Mouse (Mus musculus) layer of hippocampus, adult 9-11 months (tissue): ENCODE measurements around the gene Ddx4.

Experiments
- DNase-seq: peaks from one replicate; pipeline ENCODE4 v3.0.0; 2022

The Ddx4 gene

DNA sequence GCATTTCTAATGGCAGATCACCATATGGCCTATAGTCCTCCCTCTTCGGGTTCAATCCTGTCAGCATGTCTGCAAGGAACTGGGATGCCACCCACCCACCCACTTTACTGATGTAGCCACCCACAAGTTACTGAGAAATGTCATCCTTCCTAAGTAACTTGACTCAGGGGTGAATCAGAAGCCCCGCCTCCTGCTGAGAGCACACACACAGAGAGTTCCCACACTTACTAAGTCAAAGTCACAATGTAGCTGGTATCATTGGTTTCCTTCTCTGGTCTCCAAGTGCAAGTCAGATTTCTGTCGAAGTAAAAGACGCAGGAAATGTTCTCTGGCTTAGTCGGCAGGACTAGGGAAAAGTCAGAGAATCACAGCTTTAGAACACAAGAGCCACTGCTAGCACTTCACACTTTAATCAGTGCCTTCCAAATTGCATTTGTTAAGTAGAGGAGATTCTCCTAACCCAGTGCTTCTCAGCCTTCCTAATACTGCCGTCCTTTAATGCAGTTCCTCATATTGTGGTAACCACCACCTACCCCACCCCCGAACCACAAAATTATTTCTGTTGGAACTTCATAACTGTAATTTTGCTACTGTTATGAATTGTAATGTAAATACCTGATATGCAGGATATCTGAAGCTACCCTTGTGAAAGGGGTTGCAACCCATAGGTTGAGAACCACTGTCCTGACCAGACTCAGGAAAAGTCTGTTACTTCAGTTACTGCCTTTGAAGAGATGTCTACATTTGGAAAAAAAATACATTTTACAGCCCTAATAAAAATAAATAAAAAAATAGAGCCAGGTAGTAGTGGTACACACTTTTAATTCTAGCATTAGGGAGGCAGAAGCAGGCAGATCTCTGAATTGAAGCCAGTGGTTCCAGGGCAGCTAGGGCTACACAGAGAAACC, 100.4 kb downstream of the Ddx4 start:
- no peak for DNase-seq
